Mouse (Mus musculus): ENCODE data around the gene Ell2.

DNA sequence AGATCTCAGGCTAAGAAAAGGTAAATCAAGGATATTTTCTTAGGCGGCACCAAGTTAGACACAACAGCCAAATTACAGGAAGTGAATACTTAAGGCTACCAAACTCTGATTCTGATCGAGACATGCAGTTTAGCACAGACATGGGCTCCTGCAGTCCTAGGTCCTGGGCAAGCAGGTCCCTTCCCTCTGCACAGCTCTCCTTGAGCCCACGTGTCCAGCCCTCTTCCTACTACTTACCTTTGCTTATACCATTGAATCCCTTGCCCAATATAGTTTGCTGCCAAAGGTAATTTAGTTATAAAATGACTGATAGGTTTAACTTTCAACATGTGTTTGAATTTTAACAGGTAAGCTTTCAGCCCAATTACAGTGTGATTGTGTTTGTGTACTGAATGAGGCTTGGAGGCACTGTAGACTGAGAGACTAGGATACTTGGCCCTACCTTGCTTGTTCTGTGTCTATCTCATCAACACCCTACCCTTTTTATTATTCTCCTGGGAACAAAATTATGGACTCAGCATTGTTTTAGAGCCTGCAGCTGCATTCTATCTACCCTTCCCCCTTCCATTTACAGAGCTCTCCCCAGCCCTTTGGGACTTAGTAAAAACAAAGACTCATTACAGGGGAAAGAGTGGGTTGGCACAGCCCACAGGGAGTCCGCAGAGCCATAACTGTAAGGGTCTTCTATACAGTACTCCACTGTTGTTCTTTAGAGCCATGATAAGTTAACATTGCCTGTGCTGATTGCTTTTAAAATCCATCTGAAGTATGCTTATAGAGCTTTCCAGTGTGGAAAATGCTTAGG is 20.2 kb downstream of the Ell2 start:
- no peak for TF ChIP-seq POLR2A (IDR thresholded peaks at IDR 0.05; ENCODE audit: insufficient read length, low read depth)
- no peak for TF ChIP-seq CEBPB (IDR thresholded peaks at IDR 0.05; ENCODE audit: insufficient read depth, poor library complexity, severe bottlenecking)
